Mouse (Mus musculus) liver, adult (tissue): ENCODE data around the gene Adck2.

ENCODE experiments used
- GATA4 ChIP-seq: IDR thresholded peaks from 2 replicates; pipeline ENCODE4 v1.6.1; 2014; ENCODE audit warnings: mild to moderate bottlenecking, low read length; ENCODE audit not compliant: insufficient replicate concordance

Gene Adck2

GRCm38 (mm10) chr6:39548030-39548429 lies 25.6 kb upstream of the Adck2 start:
- TF ChIP-seq GATA4 = no peak

- no peak for TF ChIP-seq GATA4
Measured at GRCm38 (mm10) chr6:39551981-39552636, 21.6 kb upstream of the Adck2 start.

DNA sequence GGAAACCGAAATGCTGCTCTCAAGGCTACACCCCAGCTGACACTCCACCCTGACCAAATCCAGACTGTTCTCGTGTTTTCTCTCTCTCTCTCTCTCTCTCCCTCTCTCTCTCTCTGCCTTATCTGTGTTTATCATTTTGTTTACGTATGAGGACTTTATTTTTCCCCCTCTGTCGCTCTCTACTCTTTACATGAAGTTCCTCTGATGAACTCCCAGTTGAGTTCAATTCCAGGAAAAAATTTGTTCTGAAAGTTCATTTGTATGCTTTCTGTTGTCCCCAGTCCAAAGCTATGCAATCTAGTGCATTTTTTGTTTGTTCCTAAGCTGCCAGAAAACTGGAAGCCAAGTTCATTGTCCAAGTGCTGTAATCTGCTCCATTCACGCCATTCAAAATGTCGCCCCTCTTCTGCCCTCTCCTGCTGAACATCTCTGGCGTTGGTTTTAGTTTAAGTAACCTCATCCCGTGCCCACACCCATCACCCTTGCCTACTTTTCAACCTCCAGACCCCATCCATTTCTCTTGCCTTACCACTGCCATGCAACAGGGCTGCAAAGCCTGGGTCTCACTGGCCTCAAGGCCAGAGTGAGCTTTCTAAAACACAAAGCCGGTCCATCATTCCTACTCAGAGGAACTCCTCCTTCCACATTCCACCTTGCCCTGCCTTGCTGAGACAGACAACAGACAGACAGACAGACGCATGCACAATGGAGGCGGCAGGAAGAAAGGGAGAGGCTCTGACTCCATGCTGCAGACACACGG lies 18.6 kb upstream of the Adck2 start:
- TF ChIP-seq GATA4 = peak; percentile 55; the same call in 1 of the 2 replicates

GRCm38 (mm10) chr6:39555648-39555945 lies 18.1 kb upstream of the Adck2 start:
- peak; percentile 62; the same call in 1 of the 2 replicates for TF ChIP-seq GATA4

DNA sequence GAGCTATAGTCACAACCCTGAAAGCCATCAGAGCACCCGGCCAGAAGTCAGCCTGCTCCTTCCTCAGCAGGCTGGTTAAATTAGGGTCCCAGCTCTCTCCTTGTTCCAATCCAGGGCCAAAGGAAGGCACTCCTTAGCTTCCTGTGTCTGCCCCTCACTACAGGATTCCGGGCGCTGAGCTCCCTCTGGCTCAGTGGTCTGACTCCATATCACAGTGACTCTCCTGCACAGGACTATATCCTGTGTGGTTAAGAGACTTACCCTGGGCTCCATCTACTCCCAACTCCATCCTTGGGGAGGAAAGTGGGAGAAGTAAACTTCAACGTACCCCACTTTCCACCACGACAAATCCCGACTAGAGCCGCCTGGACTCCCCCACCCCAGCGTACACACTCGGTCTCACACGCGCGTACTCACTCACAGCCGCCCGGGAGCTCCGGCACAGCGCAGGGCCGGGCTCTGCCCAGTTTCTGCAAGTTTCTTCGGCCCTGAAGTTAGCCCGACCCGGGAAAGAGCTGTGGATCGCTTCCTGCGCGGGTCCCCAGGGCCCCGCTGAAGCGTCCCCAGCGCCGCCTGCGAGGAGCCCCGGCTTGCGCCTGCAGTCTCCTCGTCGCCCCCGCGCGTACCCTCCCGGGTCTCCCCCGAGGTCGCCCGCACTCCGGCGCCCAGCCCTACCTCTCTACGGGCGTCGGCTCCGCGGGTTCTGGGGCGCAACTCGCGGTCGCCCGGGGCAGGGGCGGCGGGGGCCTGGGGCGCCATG lies 16.6 kb upstream of the Adck2 start:
- TF ChIP-seq GATA4 = no peak

- no peak for TF ChIP-seq GATA4
Measured at GRCm38 (mm10) chr6:39557723-39558261, 15.9 kb upstream of the Adck2 start, which contains the start of gene Dennd2a. TSS of gene Dennd2a (minus strand) at chr6:39557867.

GRCm38 (mm10) chr6:39559276-39559939 lies 14.3 kb upstream of the Adck2 start:
- no peak for TF ChIP-seq GATA4

DNA sequence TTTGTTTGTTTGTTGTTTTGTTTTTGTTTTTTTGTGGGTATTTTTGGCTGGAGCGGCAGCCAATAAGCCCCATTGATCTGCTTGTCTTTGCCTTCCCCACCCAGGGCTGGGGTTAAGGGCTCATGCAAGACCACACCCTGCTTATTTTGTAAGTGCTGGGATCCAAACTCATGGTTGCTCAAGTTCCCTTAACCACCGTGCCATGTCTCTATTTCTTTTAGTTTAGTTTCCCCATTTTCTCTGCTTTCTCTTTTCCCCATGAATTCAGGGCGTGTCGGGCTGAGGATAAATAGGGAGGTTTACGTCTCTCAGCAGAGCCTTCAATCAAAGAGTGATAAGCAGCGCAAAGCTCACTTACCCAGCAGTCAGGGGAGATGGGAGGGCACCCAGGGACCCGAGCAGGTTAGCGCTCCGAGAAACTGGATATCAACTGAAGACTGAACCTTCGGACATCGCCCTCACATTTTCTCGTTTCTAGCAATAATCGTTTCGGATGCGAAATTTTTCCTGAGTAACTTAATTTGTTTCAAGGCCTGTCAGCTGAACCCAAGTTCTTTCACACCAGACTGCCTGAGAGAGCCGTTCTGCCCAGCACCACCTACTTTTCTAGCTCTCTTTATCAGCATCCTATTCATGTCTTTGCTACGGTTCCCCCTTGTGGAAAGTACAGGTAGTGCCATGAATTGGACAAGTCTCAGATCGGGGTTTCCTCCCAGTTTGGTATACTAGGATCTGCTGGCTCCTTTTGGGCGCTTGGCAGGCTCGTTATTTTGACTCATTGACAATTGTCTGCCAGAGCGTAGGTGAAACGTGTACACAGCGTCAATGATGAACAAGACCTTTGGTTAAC lies 11.3 kb upstream of the Adck2 start:
- peak; percentile 67; the same call in 1 of the 2 replicates for TF ChIP-seq GATA4

DNA sequence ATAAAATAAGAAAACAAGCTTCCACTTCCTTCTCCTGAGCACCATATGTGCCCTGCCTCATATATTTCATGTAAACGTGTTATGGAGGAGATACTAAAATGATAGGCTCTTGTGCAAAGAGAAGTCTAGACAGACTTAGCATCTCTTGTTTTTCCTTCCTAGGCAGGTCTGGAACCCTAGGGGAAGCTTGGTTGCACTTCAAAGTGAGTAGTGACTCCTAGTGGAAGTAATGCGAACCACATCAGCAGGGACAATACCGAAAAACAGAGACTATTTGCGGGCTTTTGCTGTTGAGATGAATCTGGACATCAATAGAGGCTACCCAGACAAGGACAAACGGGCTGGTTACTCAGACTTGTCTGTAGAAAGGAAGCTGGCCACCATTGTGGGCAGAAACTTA lies 6.1 kb upstream of the Adck2 start:
- no peak for TF ChIP-seq GATA4

DNA sequence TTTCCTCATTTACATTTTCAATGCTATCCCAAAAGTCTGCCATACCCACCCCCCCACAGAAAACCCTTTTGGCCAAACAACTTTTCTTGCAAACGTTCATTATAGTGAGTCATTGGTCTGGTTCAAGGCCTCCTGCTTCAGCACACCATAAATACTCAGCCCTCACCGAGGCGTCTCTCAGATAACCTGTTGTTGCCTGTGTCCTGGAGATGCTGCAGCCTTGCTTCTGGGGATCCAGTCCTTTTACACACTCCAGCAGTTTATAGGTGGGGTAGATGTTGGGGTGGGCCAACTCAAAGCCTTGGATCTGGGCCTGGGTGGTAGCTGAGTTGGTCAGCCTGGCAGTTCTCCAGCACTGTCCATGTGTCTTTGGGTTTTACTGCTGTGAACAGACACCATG lies 3.2 kb upstream of the Adck2 start:
- TF ChIP-seq GATA4 = no peak

DNA sequence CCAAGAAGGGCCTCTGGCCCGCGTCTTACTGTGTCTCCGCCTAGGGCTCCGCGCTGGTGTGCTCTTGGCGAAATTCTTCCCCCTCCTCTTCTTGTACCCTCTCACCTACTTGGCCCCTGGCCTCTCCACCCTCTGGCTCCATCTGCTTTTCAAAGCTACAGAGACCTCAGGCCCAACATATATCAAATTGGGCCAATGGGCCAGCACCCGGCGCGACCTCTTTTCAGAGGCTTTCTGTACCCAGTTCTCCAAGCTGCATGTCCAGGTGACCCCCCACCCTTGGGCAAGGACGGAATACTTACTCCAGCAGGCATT lies 839 bp downstream of the Adck2 start:
- TF ChIP-seq GATA4 = no peak

- no peak for TF ChIP-seq GATA4
Measured at GRCm38 (mm10) chr6:39574951-39575350, 1.3 kb downstream of the Adck2 start.

DNA sequence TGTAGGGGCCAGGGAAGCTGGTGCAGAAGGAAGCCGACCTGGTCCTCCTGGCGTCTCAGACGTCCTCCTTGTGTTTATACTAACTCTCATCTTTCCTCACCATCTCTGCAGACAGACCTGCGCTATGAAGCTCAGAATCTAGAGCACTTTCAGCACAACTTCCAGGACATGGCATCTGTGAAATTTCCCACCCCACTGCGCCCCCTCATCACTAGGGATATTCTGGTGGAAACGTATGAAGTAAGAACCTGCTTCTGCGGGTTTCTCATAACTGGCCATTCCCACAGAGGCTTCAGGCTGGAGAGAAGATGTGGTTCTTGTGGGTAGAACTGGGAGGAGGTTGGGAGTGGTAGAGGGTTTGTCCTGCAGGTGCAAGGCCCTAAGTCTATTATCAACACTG lies 5.9 kb downstream of the Adck2 start:
- TF ChIP-seq GATA4 = no peak

- TF ChIP-seq GATA4 = no peak
Measured at GRCm38 (mm10) chr6:39580558-39580957, 6.9 kb downstream of the Adck2 start.
